Mouse (Mus musculus): Measurements from ENCODE around the gene Pnpla3.

DNA sequence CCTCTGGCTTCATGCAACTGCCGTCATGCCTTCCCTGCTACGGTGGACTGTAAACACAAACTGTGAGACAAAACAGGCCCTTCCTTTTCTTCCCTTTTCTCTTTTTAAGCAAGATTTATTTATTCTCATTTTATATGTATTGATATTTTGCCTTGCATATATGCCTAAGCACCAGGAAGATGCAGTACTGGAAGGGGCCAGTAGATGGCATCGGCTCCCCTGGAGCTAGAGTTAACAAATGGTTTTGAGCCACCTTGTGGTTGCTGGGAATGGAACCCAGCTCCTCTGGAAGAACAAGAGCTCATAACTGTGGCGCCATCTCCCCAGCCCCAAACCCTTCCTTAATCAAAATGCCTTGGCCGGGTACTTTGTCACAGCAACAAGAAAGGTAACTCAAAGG, 32.2 kb upstream of the Pnpla3 start:
- TF ChIP-seq POLR2A (IDR thresholded peaks at IDR 0.05; ENCODE audit: control insufficient read depth, low read depth, low read length) (no peak), CTCF (IDR thresholded peaks at IDR 0.05; ENCODE audit: control insufficient read depth, insufficient read depth, insufficient replicate concordance, low read depth, low read length) (peak; percentile 58; the same call in 1 of the 2 replicates)
